Mouse (Mus musculus): ENCODE data around the gene Atn1.

The Atn1 gene

GRCm38 (mm10) chr6:124711824-124712782 lies 44.2 kb downstream of the Atn1 start, which contains the start of the genes Emg1 and Phb2:
Gene Emg1, minus strand, starts transcription at chr6:124712178.
Gene Phb2, plus strand, starts transcription at chr6:124712336.
- peak; percentile 97 for DNase-seq (ENCODE audit: low read depth)

GRCm38 (mm10) chr6:124708289-124708889 lies 47.9 kb downstream of the Atn1 start:
- DNase-seq (ENCODE audit: low read depth), result no peak

- no peak for DNase-seq (ENCODE audit: low read depth)
These were observed 50.2 kb downstream of the Atn1 start for GRCm38 (mm10) chr6:124706061-124706627.

GRCm38 (mm10) chr6:124704417-124704816 lies 51.9 kb downstream of the Atn1 start:
- no peak for DNase-seq (ENCODE audit: low read depth)

GRCm38 (mm10) chr6:124703789-124704188 lies 52.5 kb downstream of the Atn1 start:
- DNase-seq (ENCODE audit: low read depth), result no peak

- DNase-seq (ENCODE audit: low read depth), result peak; percentile 86
These were observed 53.6 kb downstream of the Atn1 start for GRCm38 (mm10) chr6:124702784-124703103.

GRCm38 (mm10) chr6:124702102-124702783 lies 54.1 kb downstream of the Atn1 start:
- no peak for DNase-seq (ENCODE audit: low read depth)

GRCm38 (mm10) chr6:124701338-124701737 lies 55.0 kb downstream of the Atn1 start:
- no peak for DNase-seq (ENCODE audit: low read depth)

- no peak for DNase-seq (ENCODE audit: low read depth)
These were observed 56.2 kb downstream of the Atn1 start for GRCm38 (mm10) chr6:124699962-124700610.

GRCm38 (mm10) chr6:124699366-124699765 lies 57.0 kb downstream of the Atn1 start:
- no peak for DNase-seq (ENCODE audit: low read depth)

- no peak for DNase-seq (ENCODE audit: low read depth)
These were observed 57.6 kb downstream of the Atn1 start for GRCm38 (mm10) chr6:124698751-124699150.

- DNase-seq (ENCODE audit: low read depth), result no peak
These were observed 59.7 kb downstream of the Atn1 start for GRCm38 (mm10) chr6:124696441-124697150.

GRCm38 (mm10) chr6:124694166-124694955 lies 62.0 kb downstream of the Atn1 start:
- peak; percentile 87 for DNase-seq (ENCODE audit: low read depth)

- no peak for DNase-seq (ENCODE audit: low read depth)
These were observed 62.9 kb downstream of the Atn1 start for GRCm38 (mm10) chr6:124693243-124693981.
